Mouse (Mus musculus) ovary, adult 18-20 months (tissue): ENCODE data around the gene Cep68.
A peak's percentile ranks its signal among the peaks of the same experiment; 100 is the strongest.

Experiments used
- DNase-seq: peaks from one replicate; pipeline ENCODE4 v3.0.0; 2022; ENCODE audit warnings: low spot score, mixed read lengths

Gene Cep68

DNA sequence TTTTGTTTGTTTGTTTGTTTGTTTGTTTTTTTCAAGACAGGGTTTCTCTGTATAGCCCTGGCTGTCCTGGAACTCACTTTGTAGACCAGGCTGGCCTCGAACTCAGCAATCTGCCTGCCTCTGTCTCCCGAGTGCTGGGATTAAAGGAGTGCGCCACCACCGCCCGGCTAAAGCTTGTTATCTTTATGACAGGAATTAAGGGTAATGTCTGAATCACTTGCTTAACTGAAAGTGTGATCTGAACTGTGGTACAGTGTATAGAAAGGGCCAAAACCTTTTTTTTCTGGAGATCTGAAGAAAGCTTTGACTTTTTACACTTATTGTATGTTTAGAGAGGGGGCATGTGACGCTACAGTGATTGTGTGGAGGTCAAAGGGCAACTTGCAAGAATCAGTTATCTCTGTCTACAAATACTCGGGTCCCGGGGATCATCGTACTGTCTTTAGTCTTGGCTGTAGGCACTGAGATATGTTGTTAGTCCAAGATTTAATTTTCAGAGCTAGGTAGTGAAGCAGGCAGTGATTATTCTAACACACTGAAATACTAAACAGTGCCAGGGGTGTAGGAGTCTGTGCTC lies 44.3 kb downstream of the Cep68 start:
- no peak for DNase-seq

DNA sequence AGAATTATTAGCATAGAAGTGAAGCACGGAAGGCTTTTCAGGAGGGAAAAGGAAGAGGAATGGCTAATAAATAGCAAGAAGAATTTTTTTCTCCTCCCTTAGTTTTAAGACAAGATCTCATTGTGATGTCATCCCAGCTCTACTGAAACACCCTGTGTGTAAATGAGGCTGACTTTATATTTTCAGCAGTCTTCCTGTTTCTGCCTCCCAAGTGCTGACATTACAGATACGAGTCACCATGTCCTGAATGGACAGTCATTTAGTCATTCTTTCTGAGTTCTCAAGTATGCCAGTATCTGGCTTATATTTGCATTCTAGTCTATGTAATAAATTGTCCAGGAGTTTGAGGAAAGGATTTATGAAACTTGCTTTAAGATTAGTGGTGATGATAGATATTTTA lies 44.9 kb downstream of the Cep68 start:
- DNase-seq, result no peak

DNA sequence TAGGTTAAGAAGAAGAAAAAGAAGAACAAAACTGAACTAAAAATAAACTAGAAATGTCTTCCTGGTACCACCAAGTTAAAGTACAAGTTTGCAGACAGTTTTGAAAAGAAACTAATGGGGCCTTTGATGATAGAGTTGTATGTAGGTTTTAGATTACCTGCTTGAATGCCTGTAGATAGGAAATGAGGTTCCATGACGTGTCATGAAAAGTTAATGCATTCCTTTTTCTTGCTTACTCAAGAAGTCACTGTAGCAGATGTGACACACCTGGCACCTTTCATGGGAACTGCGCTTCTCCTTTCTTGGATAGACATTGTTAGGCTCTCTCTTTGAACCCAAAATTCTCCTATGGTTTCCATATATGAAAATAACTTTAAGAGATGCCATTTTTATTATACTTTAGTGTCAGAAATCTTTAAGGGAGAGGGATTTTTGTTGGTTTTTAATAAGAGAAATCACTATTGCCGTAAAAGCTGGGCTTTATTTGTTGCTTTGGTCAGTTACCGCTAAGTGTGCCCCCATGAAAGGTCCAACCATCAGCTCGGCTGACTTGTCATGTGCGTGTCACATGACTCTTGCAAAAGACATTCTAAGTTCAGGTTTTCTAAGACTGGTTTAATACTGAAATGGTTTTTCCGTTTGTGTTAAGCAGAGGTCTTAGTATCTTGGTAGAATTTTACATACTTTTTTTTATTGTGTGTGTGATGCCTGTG lies 46.8 kb downstream of the Cep68 start:
- no peak for DNase-seq

DNA sequence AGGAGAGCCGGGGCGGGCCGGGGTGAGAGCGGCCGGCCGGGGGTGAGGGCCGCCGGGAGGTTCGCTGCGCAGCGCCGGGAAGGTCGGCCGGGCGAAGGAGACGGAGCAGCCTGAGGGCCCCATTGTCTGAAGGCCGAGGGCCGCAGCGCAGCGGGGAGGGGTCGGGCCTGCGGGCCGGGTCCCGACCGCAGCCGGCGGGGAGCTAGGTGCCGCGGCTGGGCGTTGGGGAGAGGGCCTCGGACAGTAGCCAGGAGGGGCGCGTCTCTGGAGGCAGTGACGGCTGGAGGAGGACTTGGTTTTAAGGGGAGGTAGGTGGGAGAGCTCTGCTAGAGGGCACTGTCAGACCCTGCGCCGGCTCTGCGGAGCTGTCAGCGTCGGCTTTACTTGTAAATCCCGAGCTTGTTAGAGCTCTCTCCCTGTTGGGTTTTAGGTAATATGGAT lies 47.5 kb downstream of the Cep68 start:
- peak; percentile 23 for DNase-seq

DNA sequence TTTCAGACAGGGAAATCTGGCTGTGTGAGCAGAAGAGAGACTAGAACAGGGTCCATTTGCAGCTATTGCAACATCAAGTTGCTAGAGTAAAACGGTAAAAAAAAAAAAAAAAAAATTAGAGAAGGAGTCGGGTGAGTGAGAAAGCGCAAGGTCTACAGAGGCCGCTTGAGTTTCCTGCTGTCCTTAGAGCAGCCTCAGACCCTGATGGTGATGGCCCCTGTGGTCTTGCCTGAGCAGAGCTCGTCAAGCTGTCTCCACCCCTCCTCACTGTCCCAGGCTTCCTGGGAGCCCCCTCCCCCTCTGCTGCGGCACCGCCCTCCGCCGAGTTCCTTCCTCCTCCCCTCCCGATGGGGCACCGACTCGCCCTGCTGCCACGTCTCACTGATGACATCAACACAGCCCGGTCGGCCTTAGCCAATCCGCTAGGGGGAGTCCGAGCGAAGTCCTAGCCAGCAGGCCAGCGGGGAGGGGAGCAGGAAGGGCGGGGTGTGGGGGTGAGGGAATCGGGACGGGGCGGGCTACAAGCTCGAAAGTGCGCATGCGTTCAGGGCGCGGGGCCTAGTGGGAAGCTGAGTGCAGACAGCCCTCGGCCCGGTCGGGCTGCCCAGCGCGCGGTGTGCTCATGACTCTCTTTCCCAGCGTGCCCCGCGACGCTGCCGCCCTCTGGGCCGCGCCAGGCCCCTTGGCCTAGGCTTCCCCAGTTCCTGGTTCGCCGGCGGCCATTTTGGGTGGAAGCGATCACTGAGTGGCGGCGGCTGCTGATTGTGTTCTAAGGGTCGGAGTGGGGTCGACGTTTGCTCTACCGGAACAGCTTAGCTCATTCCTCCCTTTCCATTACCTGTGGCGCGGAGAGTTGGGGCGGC lies 48.3 kb downstream of the Cep68 start, which contains the start of gene Rab1a:
Rab1a (plus strand) TSS at position 720 of the 863 bp plus-strand sequence.
- DNase-seq, result peak; percentile 100

DNA sequence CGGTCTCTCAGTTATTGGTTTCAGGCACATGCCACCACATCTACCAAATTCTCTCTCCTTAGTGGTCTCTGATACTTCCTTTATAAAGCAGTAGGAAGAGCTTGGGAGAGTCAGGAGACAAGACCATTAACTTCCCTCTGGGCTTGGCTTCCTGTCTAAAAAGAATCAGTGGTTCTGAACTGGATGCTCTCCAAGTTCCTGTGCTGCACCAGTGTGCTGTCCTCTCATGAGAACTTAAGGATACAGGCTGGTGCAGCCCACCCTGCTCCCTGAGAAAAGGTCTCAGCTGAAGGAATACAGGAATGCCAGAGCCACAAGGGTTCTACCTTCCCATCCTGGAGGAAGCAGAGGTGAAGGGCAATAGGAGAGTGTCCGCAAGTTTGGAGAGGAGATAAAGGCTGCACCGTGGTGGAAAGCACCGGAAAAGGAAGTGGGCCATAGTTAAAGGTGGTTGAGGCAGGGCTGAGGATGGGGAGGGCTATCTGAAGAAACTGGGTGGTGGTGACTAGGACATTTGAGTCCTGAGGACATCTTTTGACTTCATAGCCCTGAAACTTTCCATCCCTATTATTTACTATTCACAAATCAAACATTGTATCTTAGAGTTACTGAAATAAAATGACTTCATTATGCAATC lies 56.0 kb downstream of the Cep68 start:
- DNase-seq, result no peak

DNA sequence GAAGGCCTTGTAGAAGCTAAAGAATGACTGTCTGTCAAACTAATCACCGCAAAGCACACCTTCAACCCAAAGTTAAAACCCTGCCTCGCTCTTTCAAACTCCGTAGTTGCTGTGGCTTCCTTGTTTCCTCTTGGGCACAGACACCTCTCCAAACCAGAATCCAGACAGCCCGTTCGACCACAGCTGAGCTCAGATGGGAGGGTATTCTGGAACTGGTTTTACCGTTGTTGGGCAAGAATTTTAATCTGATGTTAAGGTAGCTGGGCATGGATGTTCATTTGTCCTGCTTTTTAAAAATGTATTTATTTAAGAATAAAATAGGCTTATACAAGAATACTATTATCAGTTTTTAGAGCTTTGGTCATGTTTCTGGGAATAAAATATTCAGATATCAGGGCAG lies 62.0 kb downstream of the Cep68 start:
- DNase-seq, result no peak
